Mouse (Mus musculus) neural tube, embryonic 15.5 days (tissue): ENCODE data around the gene Irf4. TPM values are rescaled to one million over a fixed set of nuclear protein-coding genes. Genes with fewer than 3 reads are reported as not detected.

Experiments used
- ATAC-seq: fragments of 200-750 bp; cut with Nextera tagmentation; 2 replicates; pipeline ENCODE4 v1.8.0; 2017; ENCODE audit warnings: mild to moderate bottlenecking, moderate TSS enrichment, moderate library complexity; ENCODE audit not compliant: low FRiP score
- H3K27ac ChIP-seq: fragments of 300-500 bp; sonication (generic); replicated peaks from 2 replicates; pipeline ENCODE4 v1.5.1; 2015; ENCODE audit warnings: mild to moderate bottlenecking, inconsistent platforms
- H3K27me3 ChIP-seq: fragments of 300-500 bp; sonication (generic); replicated peaks from 2 replicates; pipeline ENCODE4 v1.6.1; 2015; ENCODE audit warnings: inconsistent platforms
- H3K36me3 ChIP-seq: fragments of 300-500 bp; sonication (generic); 2 replicates; pipeline ENCODE4 v1.6.1; 2015; ENCODE audit warnings: inconsistent platforms
- H3K4me1 ChIP-seq: fragments of 300-500 bp; sonication (generic); 2 replicates; pipeline ENCODE4 v1.6.1; 2015; ENCODE audit warnings: inconsistent platforms
- H3K4me2 ChIP-seq: fragments of 300-500 bp; sonication (generic); 2 replicates; pipeline ENCODE4 v1.6.1; 2015; ENCODE audit warnings: inconsistent platforms, mild to moderate bottlenecking, moderate library complexity
- H3K4me3 ChIP-seq: fragments of 300-500 bp; sonication (generic); replicated peaks from 2 replicates; pipeline ENCODE4 v1.5.1; 2015; ENCODE audit warnings: mild to moderate bottlenecking, inconsistent platforms
- H3K9ac ChIP-seq: fragments of 300-500 bp; sonication (generic); replicated peaks from 2 replicates; pipeline ENCODE4 v1.6.1; 2015; ENCODE audit warnings: mild to moderate bottlenecking, inconsistent platforms
- H3K9me3 ChIP-seq: fragments of 300-500 bp; sonication (generic); replicated peaks from 2 replicates; pipeline ENCODE4 v1.6.1; 2016; ENCODE audit warnings: inconsistent platforms
- WGBS: fragments of 180-500 bp; shearing (Covaris S2); methylation state at CpG from one replicate; pipeline ENCODE4 v1.1.7; 2015; ENCODE audit warnings: mixed read lengths; 5-methylcytosine and 5-hydroxymethylcytosine counted together
- polyA plus RNA-seq: library from polyadenylated mRNA; unstranded; fragments of >200 nt; fragmentation: Nextera tagmentation; extraction: Ambion mirVana; gene quantifications from 2 replicates; pipeline ENCODE4 v1.2.1, GENCODE M21; 2015

Gene Irf4
- polyA plus RNA-seq, 1 experiment from 2014 or later = 0.08 TPM

GRCm38 (mm10) chr13:30766636-30767476 lies 17.8 kb downstream of the Irf4 start:
- WGBS = 92% methylated on average over 5 of the region's 5 CpGs
- no peaks in the 10 kb centered on the region for H3K27me3 ChIP-seq
- no peak overlapping the region for H3K4me2 ChIP-seq
- no peaks in the 10 kb centered on the region for H3K9me3 ChIP-seq
- no peaks in the 10 kb centered on the region for H3K36me3 ChIP-seq
- H3K27ac ChIP-seq = no peak overlapping the region
- H3K9ac ChIP-seq = no peak overlapping the region
- no peak overlapping the region for H3K4me3 ChIP-seq
- H3K4me1 ChIP-seq = no peaks in the 10 kb centered on the region
- no peak for ATAC-seq

GRCm38 (mm10) chr13:30767477-30768127 lies 18.6 kb downstream of the Irf4 start:
- Histone ChIP-seq H3K9me3 (no peaks in the 10 kb centered on the region), H3K9ac (no peak overlapping the region), H3K4me1 (no peaks in the 10 kb centered on the region), H3K36me3 (no peaks in the 10 kb centered on the region), H3K27ac (no peak overlapping the region), H3K4me2 (no peak overlapping the region), H3K4me3 (no peak overlapping the region), H3K27me3 (no peaks in the 10 kb centered on the region)
- ATAC-seq = no peak
- 93% methylated on average over 6 of the region's 6 CpGs for WGBS

GRCm38 (mm10) chr13:30776021-30776420 lies 27.0 kb downstream of the Irf4 start:
- H3K27ac ChIP-seq = no peak overlapping the region
- no peak overlapping the region for H3K4me3 ChIP-seq
- H3K4me2 ChIP-seq = no peak overlapping the region
- H3K9me3 ChIP-seq = no peaks in the 10 kb centered on the region; the same call in 1 of the 2 replicates
- ATAC-seq = no peak
- H3K9ac ChIP-seq = no peak overlapping the region
- no peaks in the 10 kb centered on the region for H3K4me1 ChIP-seq
- no peaks in the 10 kb centered on the region for H3K27me3 ChIP-seq
- H3K36me3 ChIP-seq = no peaks in the 10 kb centered on the region
- 89% methylated on average over 2 of the region's 2 CpGs for WGBS

- no peak overlapping the region for H3K4me3 ChIP-seq
- no peak overlapping the region for H3K27ac ChIP-seq
- H3K27me3 ChIP-seq = no peaks in the 10 kb centered on the region
- H3K4me1 ChIP-seq = no peaks in the 10 kb centered on the region
- no peaks in the 10 kb centered on the region; the same call in 1 of the 2 replicates for H3K9me3 ChIP-seq
- 81% methylated on average over 11 of the region's 11 CpGs for WGBS
- no peak overlapping the region for H3K4me2 ChIP-seq
- H3K36me3 ChIP-seq = no peaks in the 10 kb centered on the region
- ATAC-seq = no peak
- H3K9ac ChIP-seq = no peak overlapping the region
Measured at GRCm38 (mm10) chr13:30777678-30778179, 28.7 kb downstream of the Irf4 start.

GRCm38 (mm10) chr13:30781905-30782304 lies 32.9 kb downstream of the Irf4 start:
- WGBS = 73% methylated on average over 2 of the region's 2 CpGs
- no peak overlapping the region for H3K9ac ChIP-seq
- no peaks in the 10 kb centered on the region for H3K27me3 ChIP-seq
- H3K36me3 ChIP-seq = no peaks in the 10 kb centered on the region
- no peaks in the 10 kb centered on the region for H3K9me3 ChIP-seq
- no peak overlapping the region for H3K27ac ChIP-seq
- no peak overlapping the region for H3K4me3 ChIP-seq
- no peak overlapping the region for H3K4me2 ChIP-seq
- H3K4me1 ChIP-seq = no peaks in the 10 kb centered on the region
- ATAC-seq = no peak

- H3K9ac ChIP-seq = no peak overlapping the region
- no peak overlapping the region for H3K27ac ChIP-seq
- 58% methylated on average over 8 of the region's 8 CpGs for WGBS
- no peak for ATAC-seq
- no peaks in the 10 kb centered on the region for H3K36me3 ChIP-seq
- no peak overlapping the region for H3K4me2 ChIP-seq
- H3K9me3 ChIP-seq = no peaks in the 10 kb centered on the region
- no peak overlapping the region for H3K4me3 ChIP-seq
- no peaks in the 10 kb centered on the region for H3K27me3 ChIP-seq
- no peaks in the 10 kb centered on the region for H3K4me1 ChIP-seq
Measured at GRCm38 (mm10) chr13:30782419-30782818, 33.4 kb downstream of the Irf4 start.

GRCm38 (mm10) chr13:30785423-30786040 lies 36.5 kb downstream of the Irf4 start:
- no peak for ATAC-seq
- H3K9ac ChIP-seq = no peak overlapping the region
- 95% methylated on average over 4 of the region's 4 CpGs for WGBS
- no peaks in the 10 kb centered on the region for H3K4me1 ChIP-seq
- H3K36me3 ChIP-seq = no peaks in the 10 kb centered on the region
- H3K4me3 ChIP-seq = no peak overlapping the region
- H3K4me2 ChIP-seq = no peak overlapping the region
- H3K27me3 ChIP-seq = no peaks in the 10 kb centered on the region
- no peak overlapping the region for H3K27ac ChIP-seq
- no peaks in the 10 kb centered on the region for H3K9me3 ChIP-seq

GRCm38 (mm10) chr13:30786235-30787035 lies 37.4 kb downstream of the Irf4 start:
- H3K9ac ChIP-seq = no peak overlapping the region
- H3K4me2 ChIP-seq = no peak overlapping the region
- no peak overlapping the region for H3K4me3 ChIP-seq
- no peak for ATAC-seq
- no peaks in the 10 kb centered on the region for H3K9me3 ChIP-seq
- H3K27ac ChIP-seq = no peak overlapping the region
- 82% methylated on average over 5 of the region's 5 CpGs for WGBS
- H3K36me3 ChIP-seq = no peaks in the 10 kb centered on the region
- no peaks in the 10 kb centered on the region for H3K27me3 ChIP-seq
- H3K4me1 ChIP-seq = no peaks in the 10 kb centered on the region

- Histone ChIP-seq H3K4me3 (no peak overlapping the region), H3K4me2 (no peak overlapping the region), H3K4me1 (no peaks in the 10 kb centered on the region), H3K9me3 (no peaks in the 10 kb centered on the region), H3K27ac (no peak overlapping the region), H3K27me3 (no peaks in the 10 kb centered on the region), H3K36me3 (no peaks in the 10 kb centered on the region), H3K9ac (no peak overlapping the region)
- ATAC-seq = no peak
- 53% methylated on average over 2 of the region's 2 CpGs for WGBS
Measured at GRCm38 (mm10) chr13:30787036-30787320, 38.0 kb downstream of the Irf4 start.

- no peak overlapping the region for H3K27ac ChIP-seq
- no peak overlapping the region for H3K4me3 ChIP-seq
- WGBS = 86% methylated on average over 2 of the region's 2 CpGs
- no peak for ATAC-seq
- H3K4me1 ChIP-seq = no peaks in the 10 kb centered on the region
- no peaks in the 10 kb centered on the region for H3K36me3 ChIP-seq
- H3K9ac ChIP-seq = no peak overlapping the region
- H3K27me3 ChIP-seq = no peaks in the 10 kb centered on the region
- H3K4me2 ChIP-seq = no peak overlapping the region
- no peaks in the 10 kb centered on the region for H3K9me3 ChIP-seq
Measured at GRCm38 (mm10) chr13:30787556-30787955, 38.5 kb downstream of the Irf4 start.

- Histone ChIP-seq H3K27ac (no peak overlapping the region), H3K27me3 (no peaks in the 10 kb centered on the region), H3K36me3 (no peaks in the 10 kb centered on the region), H3K9me3 (no peaks in the 10 kb centered on the region), H3K9ac (no peak overlapping the region), H3K4me2 (no peak overlapping the region), H3K4me1 (no peaks in the 10 kb centered on the region), H3K4me3 (no peak overlapping the region)
- 86% methylated on average over 4 of the region's 4 CpGs for WGBS
- no peak for ATAC-seq
Measured at GRCm38 (mm10) chr13:30787960-30788359, 38.9 kb downstream of the Irf4 start.
